Mouse (Mus musculus) lung, adult 2 months (tissue): Measurements from ENCODE around the gene Ccsap.

ENCODE experiments used
- CTCF ChIP-seq: fragments of 200-500 bp; IDR thresholded peaks from 2 replicates; pipeline ENCODE4 v1.5.1; 2011; ENCODE audit warnings: mild to moderate bottlenecking, low read length, control low read depth; ENCODE audit not compliant: insufficient read depth
- POLR2A ChIP-seq: fragments of 200-500 bp; IDR thresholded peaks from 2 replicates; pipeline ENCODE4 v1.6.1; 2011; ENCODE audit warnings: low read depth, mild to moderate bottlenecking, control low read depth, low read length, borderline replicate concordance; ENCODE audit errors: extremely low read depth

DNA sequence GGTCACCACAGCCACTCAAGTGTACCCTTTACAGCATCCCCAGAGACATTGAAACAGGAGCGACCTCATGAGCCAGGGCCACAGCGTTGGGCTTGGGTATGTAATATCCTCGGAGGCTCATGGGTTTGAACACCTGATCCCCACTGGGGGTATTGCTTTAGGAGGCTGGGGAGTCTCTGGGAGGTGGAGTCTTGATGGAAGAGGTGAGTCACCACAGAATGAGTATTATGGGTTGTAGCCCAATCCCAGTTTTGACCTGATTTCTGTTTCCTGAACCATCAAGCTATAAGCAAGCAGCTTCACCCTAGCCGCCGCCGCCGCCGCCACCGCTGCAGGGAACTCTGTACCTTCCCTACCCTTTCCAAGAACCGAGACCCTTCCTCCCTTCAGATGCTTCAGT is 14.0 kb downstream of the Ccsap start:
- TF ChIP-seq POLR2A, result no peak
- TF ChIP-seq CTCF, result no peak
